Mouse (Mus musculus): ENCODE measurements at regions not wholly inside any gene's neighbourhood (a gene's known extent, or its start where the extent isn't known, plus 50 kb on each side); places are given as distances from the start of the nearest gene placed in this dataset.
"Not testable (repeated sequence)": the region's sequence is repeated elsewhere in the genome, so short reads cannot be mapped to it uniquely, and the experiment has no call there.

- DNase-seq, result no peak
Measured at GRCm38 (mm10) chr12:9655794-9656193, 85.9 kb downstream of the Osr1 start.

- no peak for DNase-seq
Measured at GRCm38 (mm10) chr12:9656324-9656723, 86.4 kb downstream of the Osr1 start.

DNA sequence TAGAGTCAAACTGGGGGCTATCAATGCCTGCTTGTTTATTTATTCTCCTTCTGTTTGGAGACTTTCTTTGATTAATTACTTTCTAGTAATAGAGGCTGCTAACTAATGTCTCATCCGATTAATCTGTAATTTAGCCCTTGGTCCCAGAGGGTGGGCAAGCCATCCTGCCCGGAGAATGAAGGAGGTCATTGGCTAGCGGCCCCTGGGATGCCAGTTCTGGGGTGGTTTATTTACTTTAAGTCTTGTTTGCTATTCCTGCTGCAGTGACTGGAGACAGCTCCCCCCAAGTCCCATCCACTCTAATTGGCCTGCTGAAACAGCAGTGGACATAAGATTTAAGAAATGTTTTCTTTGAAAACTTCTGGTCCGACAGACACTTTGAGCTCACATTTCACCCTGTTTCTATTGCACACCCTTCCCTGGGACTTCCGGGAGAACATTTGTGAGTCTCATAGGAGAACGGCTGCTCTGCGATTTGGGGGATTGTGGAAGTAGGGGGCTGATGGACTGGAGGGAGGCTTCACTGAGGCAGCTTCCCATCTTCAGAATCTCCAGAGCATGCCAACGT is 87.4 kb downstream of the Osr1 start:
- no peak for DNase-seq

- no peak for DNase-seq
Measured at GRCm38 (mm10) chr12:9657793-9658192, 87.9 kb downstream of the Osr1 start.

DNA sequence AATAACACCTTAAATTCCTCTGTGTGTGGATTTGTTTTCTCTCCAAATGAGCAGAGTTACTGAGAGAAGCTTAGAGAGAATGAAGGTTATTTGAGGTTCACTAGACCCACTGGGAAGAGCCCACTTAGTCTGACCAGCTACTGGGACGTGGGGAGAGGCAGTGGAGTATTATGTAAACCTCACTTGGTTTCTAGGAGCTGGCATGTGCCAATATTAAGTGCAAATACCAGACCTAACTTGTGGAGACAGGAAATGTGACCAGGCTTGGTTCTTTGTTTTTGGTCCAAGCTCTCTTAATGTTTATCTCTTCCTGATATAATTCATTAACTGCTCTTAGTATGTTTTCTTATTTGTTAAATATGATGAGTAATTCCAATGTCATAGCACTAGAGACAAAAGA is 90.4 kb downstream of the Osr1 start:
- no peak for DNase-seq

DNA sequence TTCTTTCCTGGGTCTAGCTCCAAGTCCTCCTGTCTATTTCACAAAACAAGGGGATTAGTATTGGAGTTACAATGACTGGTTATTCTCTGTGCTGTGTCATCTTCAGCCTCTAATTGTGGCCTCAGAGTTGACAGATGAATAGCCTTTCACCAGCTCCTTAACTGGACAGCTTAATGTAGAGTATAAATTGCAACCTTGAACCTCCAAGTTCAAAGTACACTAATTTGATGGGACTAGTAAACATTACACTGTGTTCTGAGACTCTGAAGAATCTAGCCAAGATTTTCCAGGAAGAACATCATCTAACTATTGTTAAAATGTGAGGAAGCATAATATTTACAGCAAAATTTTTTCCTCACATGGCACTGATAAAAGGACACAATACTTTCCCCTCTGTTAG is 118.9 kb downstream of the Osr1 start:
- no peak for DNase-seq

DNA sequence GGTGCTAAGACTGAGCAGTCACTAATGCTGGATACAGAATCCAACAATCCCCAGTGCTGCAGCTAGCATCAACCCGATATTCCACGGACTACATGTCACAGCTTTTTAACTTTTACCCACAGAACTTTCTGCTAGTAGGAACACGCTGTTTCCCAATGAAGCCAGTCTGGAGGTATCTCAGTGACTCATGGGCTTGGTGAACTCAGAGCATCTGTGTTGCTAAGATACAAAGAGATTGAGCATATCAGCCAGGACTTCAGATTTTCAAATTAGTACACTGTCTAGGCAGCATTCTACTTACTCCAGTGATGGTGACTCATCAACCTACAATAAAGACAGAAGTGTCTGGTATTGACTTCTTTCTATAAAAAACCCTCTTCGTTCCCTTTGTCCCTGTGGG is 119.6 kb downstream of the Osr1 start:
- no peak for DNase-seq

GRCm38 (mm10) chr12:9732921-9733320 is 163.0 kb downstream of the Osr1 start:
- no peak for DNase-seq

GRCm38 (mm10) chr12:9744709-9745395 is 174.9 kb downstream of the Osr1 start:
- no peak for DNase-seq

- no peak for DNase-seq
Measured at GRCm38 (mm10) chr12:9751261-9752078, 181.6 kb downstream of the Osr1 start.

GRCm38 (mm10) chr12:9752079-9752450 is 182.1 kb downstream of the Osr1 start:
- DNase-seq, result no peak

DNA sequence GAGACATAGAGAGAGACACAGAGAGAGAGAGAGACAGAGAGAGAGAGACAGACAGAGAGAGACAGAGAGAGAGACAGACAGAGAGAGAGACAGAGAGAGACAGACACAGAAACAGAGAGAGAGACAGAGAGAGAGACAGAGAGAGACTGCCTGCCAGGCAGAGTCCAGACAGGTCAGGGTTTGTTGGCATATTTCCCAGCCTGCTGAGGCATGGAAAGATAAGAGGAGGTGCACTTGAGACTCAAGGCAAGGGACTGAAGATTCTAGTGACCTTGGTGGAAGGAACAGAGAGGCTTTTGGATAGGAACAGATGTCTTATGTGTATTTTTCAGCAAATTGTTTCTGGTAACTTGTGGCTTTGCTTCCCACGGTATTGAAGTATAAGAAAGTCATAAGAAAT is 186.5 kb downstream of the Osr1 start:
- no peak for DNase-seq

- DNase-seq, result no peak
Measured at GRCm38 (mm10) chr12:9760818-9761217, 190.9 kb downstream of the Osr1 start.

GRCm38 (mm10) chr12:9762291-9762811 is 192.4 kb downstream of the Osr1 start:
- not testable (repeated sequence) for DNase-seq

GRCm38 (mm10) chr12:9762842-9763241 is 192.9 kb downstream of the Osr1 start:
- no peak for DNase-seq

GRCm38 (mm10) chr12:9770908-9771307 is 201.0 kb downstream of the Osr1 start:
- DNase-seq, result no peak

- no peak for DNase-seq
Measured at GRCm38 (mm10) chr12:9772875-9773274, 203.0 kb downstream of the Osr1 start.

GRCm38 (mm10) chr12:9802284-9802683 is 232.4 kb downstream of the Osr1 start:
- no peak for DNase-seq

DNA sequence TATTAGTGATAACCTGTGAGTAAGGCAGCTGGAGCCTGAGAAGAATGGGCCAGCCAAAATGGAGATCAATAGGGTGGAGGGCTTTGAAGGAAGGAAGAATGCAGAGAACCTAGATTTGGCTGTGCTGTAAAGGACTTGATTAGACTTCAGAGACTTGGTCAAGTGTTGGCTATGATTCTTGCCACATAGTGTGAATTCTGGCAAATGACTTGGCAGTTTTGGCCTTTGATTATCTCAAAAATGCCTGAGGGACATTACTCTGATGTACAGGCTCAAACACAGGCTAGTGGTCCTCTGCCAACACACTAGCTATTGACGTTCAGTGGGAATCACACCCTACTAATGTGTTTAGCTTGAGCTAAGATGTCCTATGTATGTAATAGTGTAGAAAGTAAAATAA is 237.5 kb downstream of the Osr1 start:
- no peak for DNase-seq

GRCm38 (mm10) chr12:9833273-9833672 is 263.4 kb downstream of the Osr1 start:
- DNase-seq, result no peak

DNA sequence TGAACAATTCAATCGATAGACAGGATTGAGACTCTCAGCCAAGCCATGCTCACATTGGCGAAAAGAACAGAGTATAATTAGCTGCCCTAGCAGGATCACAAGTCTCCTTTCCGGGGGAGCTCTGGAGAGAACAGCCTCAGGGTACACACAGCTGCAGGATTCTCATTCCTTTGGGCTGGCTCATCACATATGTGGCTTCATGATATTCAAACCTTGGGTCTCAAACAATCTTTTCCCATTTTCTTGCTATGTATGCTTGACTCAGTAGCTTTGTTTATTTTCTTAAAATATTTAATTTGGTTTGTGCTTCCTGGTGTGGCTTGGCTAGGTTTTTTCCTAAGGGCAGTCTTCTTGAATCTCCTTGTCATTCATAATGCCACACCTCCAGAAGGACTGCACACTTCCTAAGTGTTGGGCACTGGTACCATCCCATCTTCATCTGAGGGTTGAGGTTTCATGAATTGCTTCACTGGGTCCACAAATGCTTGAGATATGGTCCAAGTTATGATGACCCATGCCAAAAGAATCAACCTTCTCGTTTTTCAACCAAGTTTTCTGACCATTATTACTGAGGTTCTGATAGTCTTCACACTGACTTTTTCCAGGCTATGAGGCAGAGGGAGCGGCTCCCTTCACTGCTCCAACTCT is 269.4 kb downstream of the Osr1 start:
- no peak for DNase-seq

GRCm38 (mm10) chr12:9839949-9840348 is 270.0 kb downstream of the Osr1 start:
- DNase-seq, result no peak

DNA sequence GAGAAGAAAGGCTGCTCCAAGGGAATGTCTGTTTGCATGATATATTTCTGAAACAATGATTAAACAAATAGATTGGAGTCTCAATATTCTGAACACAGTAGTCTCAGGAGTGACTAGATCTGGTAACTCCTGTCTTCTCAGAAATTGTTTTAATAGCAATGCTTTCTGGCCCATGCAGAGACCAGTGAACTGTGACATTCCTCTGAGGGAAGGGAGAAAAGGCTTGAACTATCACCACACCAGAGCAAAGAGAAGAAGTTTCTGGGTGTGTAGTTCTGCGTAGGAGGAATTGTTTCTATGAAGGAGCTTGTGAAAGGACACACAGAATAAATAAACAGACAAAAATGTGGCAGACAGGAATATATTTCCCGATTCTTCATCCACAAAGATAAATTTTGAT is 277.1 kb downstream of the Osr1 start:
- DNase-seq, result no peak
